Mouse (Mus musculus): ENCODE data around the gene Otoa.

GRCm38 (mm10) chr7:121081350-121081749 lies at the start of gene Otoa:
- TF ChIP-seq CTCF (IDR thresholded peaks at IDR 0.05; ENCODE audit: extremely low read depth, insufficient read length, insufficient replicate concordance, low read depth, low read length) (no peak), POLR2A (IDR thresholded peaks at IDR 0.05; ENCODE audit: low read depth, low read length) (no peak)

Data from small intestine, adult 2 months (tissue).